Mouse (Mus musculus): ENCODE results near the gene Rora.

Rora gene

GRCm38 (mm10) chr9:69397432-69397759, 743.8 kb downstream of the Rora start:
- DNase-seq (ENCODE audit: low spot score in 2 of 2) = no peak

GRCm38 (mm10) chr9:69397760-69398452, 744.3 kb downstream of the Rora start, which contains the start of gene Ice2:
TSS of gene Ice2 (plus strand) at chr9:69397906.
- peak; percentile 64 to 76 for DNase-seq (ENCODE audit: low spot score in 2 of 2)

- no peak for DNase-seq (ENCODE audit: low spot score in 2 of 2)
Observed at GRCm38 (mm10) chr9:69398453-69398850, 744.9 kb downstream of the Rora start.

- DNase-seq (ENCODE audit: low spot score in 2 of 2) = no peak
Observed at GRCm38 (mm10) chr9:69404671-69405070, 751.1 kb downstream of the Rora start.

- DNase-seq (ENCODE audit: low spot score in 2 of 2) = no peak
Observed at GRCm38 (mm10) chr9:69419476-69419875, 765.9 kb downstream of the Rora start.

- no peak for DNase-seq (ENCODE audit: low spot score in 2 of 2)
Observed at GRCm38 (mm10) chr9:69430531-69430930, 776.9 kb downstream of the Rora start.

- DNase-seq (ENCODE audit: low spot score in 2 of 2) = no peak
Observed at GRCm38 (mm10) chr9:69431863-69432555, 778.4 kb downstream of the Rora start.

- no peak for DNase-seq (ENCODE audit: low spot score in 2 of 2)
Observed at GRCm38 (mm10) chr9:69435194-69435593, 781.6 kb downstream of the Rora start.

GRCm38 (mm10) chr9:69435662-69436061, 782.1 kb downstream of the Rora start:
- no peak for DNase-seq (ENCODE audit: low spot score in 2 of 2)

Data from heart, adult 9 months (tissue).